Mouse (Mus musculus): Measurements from ENCODE around the gene Olfr164. TPM values are rescaled to one million over a fixed set of nuclear protein-coding genes. Genes with fewer than 3 reads are reported as not detected.

Gene Olfr164
- polyA plus RNA-seq (2015; fragmentation: Nextera tagmentation; extraction: Ambion mirVana): 0.20 TPM in 1 of 2 replicates, not detected in the other

GRCm38 (mm10) chr16:19313964-19314363 is at the start of gene Olfr164:
Gene Olfr164, minus strand, starts transcription at chr16:19314064.
- Histone ChIP-seq H3K4me2 (replicated peaks) (no peak within 1 kb of the TSS), H3K4me3 (replicated peaks) (no peak within 1 kb of the TSS), H3K9me3 (replicated peaks) (no peaks in the 10 kb centered on the region), H3K4me1 (no peaks in the 10 kb centered on the region), H3K27me3 (no peaks in the 10 kb centered on the region), H3K36me3 (no peaks in the 10 kb centered on the region), H3K9ac (no peak within 1 kb of the TSS), H3K27ac (replicated peaks) (no peak within 1 kb of the TSS)
- 44% methylated on average over 1 of the region's 1 CpGs for WGBS
- no peak for ATAC-seq (ENCODE audit: insufficient number of reproducible peaks, low FRiP score, low TSS enrichment, low read depth)

- Histone ChIP-seq H3K4me3 (replicated peaks) (no peak overlapping the region), H3K9ac (no peak overlapping the region), H3K4me1 (no peaks in the 10 kb centered on the region), H3K27ac (replicated peaks) (no peak overlapping the region), H3K27me3 (no peaks in the 10 kb centered on the region), H3K9me3 (replicated peaks) (no peaks in the 10 kb centered on the region), H3K36me3 (no peaks in the 10 kb centered on the region), H3K4me2 (replicated peaks) (no peak overlapping the region)
- 89% methylated on average over 6 of the region's 6 CpGs for WGBS
- ATAC-seq (ENCODE audit: insufficient number of reproducible peaks, low FRiP score, low TSS enrichment, low read depth): no peak
These were observed 35.2 kb upstream of the Olfr164 start for GRCm38 (mm10) chr16:19349111-19349510.

- H3K27me3 ChIP-seq: no peaks in the 10 kb centered on the region
- H3K9me3 ChIP-seq (replicated peaks): no peaks in the 10 kb centered on the region
- H3K9ac ChIP-seq: no peak overlapping the region
- H3K27ac ChIP-seq (replicated peaks): no peak overlapping the region
- H3K36me3 ChIP-seq: no peaks in the 10 kb centered on the region
- no peak overlapping the region for H3K4me2 ChIP-seq (replicated peaks)
- WGBS: 16% methylated on average over 1 of the region's 1 CpGs
- no peak overlapping the region for H3K4me3 ChIP-seq (replicated peaks)
- no peak for ATAC-seq (ENCODE audit: insufficient number of reproducible peaks, low FRiP score, low TSS enrichment, low read depth)
- H3K4me1 ChIP-seq: no peaks in the 10 kb centered on the region
These were observed 50.6 kb downstream of the Olfr164 start for GRCm38 (mm10) chr16:19263235-19263634.

- no peak overlapping the region for H3K4me3 ChIP-seq (replicated peaks)
- 58% methylated on average over 1 of the region's 1 CpGs for WGBS
- no peaks in the 10 kb centered on the region for H3K4me1 ChIP-seq
- no peaks in the 10 kb centered on the region for H3K36me3 ChIP-seq
- no peak overlapping the region for H3K9ac ChIP-seq
- no peak for ATAC-seq (ENCODE audit: insufficient number of reproducible peaks, low FRiP score, low TSS enrichment, low read depth)
- no peaks in the 10 kb centered on the region for H3K9me3 ChIP-seq (replicated peaks)
- H3K27ac ChIP-seq (replicated peaks): no peak overlapping the region
- H3K27me3 ChIP-seq: no peaks in the 10 kb centered on the region
- no peak overlapping the region for H3K4me2 ChIP-seq (replicated peaks)
These were observed 53.1 kb downstream of the Olfr164 start for GRCm38 (mm10) chr16:19260780-19261179.

GRCm38 (mm10) chr16:19245835-19246234 is 68.0 kb downstream of the Olfr164 start:
- Histone ChIP-seq H3K4me1 (no peaks in the 10 kb centered on the region), H3K36me3 (no peaks in the 10 kb centered on the region), H3K9me3 (replicated peaks) (0 out of 2 replicates have a peak, but pooled peaks cover 3% of the 10 kb centered on the region), H3K27me3 (no peaks in the 10 kb centered on the region), H3K27ac (replicated peaks) (no peak overlapping the region), H3K9ac (no peak overlapping the region), H3K4me2 (replicated peaks) (no peak overlapping the region), H3K4me3 (replicated peaks) (no peak overlapping the region)
- WGBS: 64% methylated on average over 1 of the region's 1 CpGs
- no peak for ATAC-seq (ENCODE audit: insufficient number of reproducible peaks, low FRiP score, low TSS enrichment, low read depth)

GRCm38 (mm10) chr16:19241539-19242025 is 72.3 kb downstream of the Olfr164 start:
- Histone ChIP-seq H3K27ac (replicated peaks) (no peak overlapping the region), H3K4me1 (no peaks in the 10 kb centered on the region), H3K9ac (no peak overlapping the region), H3K4me3 (replicated peaks) (no peak overlapping the region), H3K9me3 (replicated peaks) (no peaks in the 10 kb centered on the region), H3K4me2 (replicated peaks) (no peak overlapping the region), H3K36me3 (no peaks in the 10 kb centered on the region), H3K27me3 (no peaks in the 10 kb centered on the region)
- ATAC-seq (ENCODE audit: insufficient number of reproducible peaks, low FRiP score, low TSS enrichment, low read depth): no peak

GRCm38 (mm10) chr16:19240792-19241538 is 72.9 kb downstream of the Olfr164 start:
- H3K27me3 ChIP-seq: no peaks in the 10 kb centered on the region
- H3K9ac ChIP-seq: no peak overlapping the region
- no peak overlapping the region for H3K4me2 ChIP-seq (replicated peaks)
- no peak overlapping the region for H3K27ac ChIP-seq (replicated peaks)
- 77% methylated on average over 6 of the region's 6 CpGs for WGBS
- no peaks in the 10 kb centered on the region for H3K9me3 ChIP-seq (replicated peaks)
- ATAC-seq (ENCODE audit: insufficient number of reproducible peaks, low FRiP score, low TSS enrichment, low read depth): no peak
- no peak overlapping the region for H3K4me3 ChIP-seq (replicated peaks)
- no peaks in the 10 kb centered on the region for H3K4me1 ChIP-seq
- H3K36me3 ChIP-seq: no peaks in the 10 kb centered on the region

- 83% methylated on average over 4 of the region's 4 CpGs for WGBS
- H3K9me3 ChIP-seq (replicated peaks): no peaks in the 10 kb centered on the region
- H3K27me3 ChIP-seq: no peaks in the 10 kb centered on the region
- no peak overlapping the region for H3K27ac ChIP-seq (replicated peaks)
- no peak for ATAC-seq (ENCODE audit: insufficient number of reproducible peaks, low FRiP score, low TSS enrichment, low read depth)
- H3K36me3 ChIP-seq: no peaks in the 10 kb centered on the region
- H3K4me1 ChIP-seq: no peaks in the 10 kb centered on the region
- H3K9ac ChIP-seq: no peak overlapping the region
- no peak overlapping the region for H3K4me3 ChIP-seq (replicated peaks)
- H3K4me2 ChIP-seq (replicated peaks): no peak overlapping the region
These were observed 77.1 kb downstream of the Olfr164 start for GRCm38 (mm10) chr16:19236719-19237118.

Small RNA genes within 50 kb of the gene (microRNA-seq; reads per million reads assigned to microRNA genes)
- not detected for gene Gm23612 (ENCODE audit: borderline number of aligned reads)

Other genes starting within 250 kb of the Olfr164 start
- not detected in 2 replicates for gene Olfr165, start 109.1 kb upstream of the Olfr164 start, polyA plus RNA-seq (2015; fragmentation: Nextera tagmentation; extraction: Ambion mirVana)
- not detected in 2 replicates for gene Olfr166, start 169.6 kb upstream of the Olfr164 start, polyA plus RNA-seq (2015; fragmentation: Nextera tagmentation; extraction: Ambion mirVana)
- not detected in 2 replicates for gene Olfr167, start 208.2 kb upstream of the Olfr164 start, polyA plus RNA-seq (2015; fragmentation: Nextera tagmentation; extraction: Ambion mirVana)
- gene Olfr168, start 221.5 kb upstream of the Olfr164 start, polyA plus RNA-seq (2015; fragmentation: Nextera tagmentation; extraction: Ambion mirVana): not detected in 2 replicates